Mouse (Mus musculus): Measurements from ENCODE around the gene Med11. TPM values are rescaled to one million over a fixed set of nuclear protein-coding genes. Genes with fewer than 3 reads are reported as not detected.

Med11 gene
- total RNA-seq, 1 experiment from 2014 or later = 37.7 TPM

- ATAC-seq (replicated peaks; ENCODE audit: insufficient number of reproducible peaks, low FRiP score, low TSS enrichment, poor library complexity, severe bottlenecking) = no peak
Measured at GRCm38 (mm10) chr11:70487816-70488215, 36.1 kb downstream of the Med11 start.

- no peak for ATAC-seq (replicated peaks; ENCODE audit: insufficient number of reproducible peaks, low FRiP score, low TSS enrichment, poor library complexity, severe bottlenecking)
Measured at GRCm38 (mm10) chr11:70489138-70489537, 37.4 kb downstream of the Med11 start.

GRCm38 (mm10) chr11:70489684-70490083 is 38.0 kb downstream of the Med11 start:
- peak; percentile 92 for ATAC-seq (replicated peaks; ENCODE audit: insufficient number of reproducible peaks, low FRiP score, low TSS enrichment, poor library complexity, severe bottlenecking)

GRCm38 (mm10) chr11:70499566-70500475 is 48.1 kb downstream of the Med11 start:
- ATAC-seq (replicated peaks; ENCODE audit: insufficient number of reproducible peaks, low FRiP score, low TSS enrichment, poor library complexity, severe bottlenecking) = no peak

- no peak for ATAC-seq (replicated peaks; ENCODE audit: insufficient number of reproducible peaks, low FRiP score, low TSS enrichment, poor library complexity, severe bottlenecking)
Measured at GRCm38 (mm10) chr11:70500476-70500812, 48.7 kb downstream of the Med11 start.

GRCm38 (mm10) chr11:70502018-70502417 is 50.3 kb downstream of the Med11 start:
- no peak for ATAC-seq (replicated peaks; ENCODE audit: insufficient number of reproducible peaks, low FRiP score, low TSS enrichment, poor library complexity, severe bottlenecking)

Other genes starting within 250 kb of the Med11 start
- gene Slc16a11, start 239.2 kb upstream of the Med11 start, total RNA-seq (2017) = not detected in 3 replicates
- gene Slc16a13, start 230.9 kb upstream of the Med11 start, total RNA-seq (2017) = 1.9 to 11.0 TPM (median 3.1 TPM) in 3 replicates
- not detected in 3 replicates for gene Bcl6b, start 222.1 kb upstream of the Med11 start, total RNA-seq (2017)
- gene 0610010K14Rik, start 214.0 kb upstream of the Med11 start, total RNA-seq (2017) = 8.1 to 28.1 TPM (median 18.3 TPM) in 3 replicates
- gene Gm21988, start 212.1 kb upstream of the Med11 start, total RNA-seq (2017) = 3.3 to 5.8 TPM in 2 of 3 replicates, not detected in the other
- gene Rnasek, start 212.1 kb upstream of the Med11 start, total RNA-seq (2017) = 17.5 to 31.1 TPM (median 23.2 TPM) in 3 replicates
- gene Alox12, start 196.6 kb upstream of the Med11 start, total RNA-seq (2017) = 0.85 to 26.1 TPM (median 1.6 TPM) in 3 replicates
- 2.5 TPM in 1 of 3 replicates, not detected in the others for gene Alox12e, start 129.3 kb upstream of the Med11 start, total RNA-seq (2017)
- gene Alox15, start 99.9 kb upstream of the Med11 start, total RNA-seq (2017) = 1.6 to 43.2 TPM (median 41.4 TPM) in 3 replicates
- gene Pelp1, start 41.9 kb upstream of the Med11 start, total RNA-seq (2017) = 1.6 to 4.9 TPM (median 2.1 TPM) in 3 replicates
- gene Arrb2, start 19.3 kb upstream of the Med11 start, total RNA-seq (2017) = 94.2 to 148 TPM (median 113 TPM) in 3 replicates
- 0.21 TPM in 1 of 3 replicates, not detected in the others for gene Zmynd15, start 7.5 kb downstream of the Med11 start, total RNA-seq (2017)
- 1.6 to 3.5 TPM (median 2.8 TPM) in 3 replicates for gene Cxcl16, start 8.1 kb downstream of the Med11 start, total RNA-seq (2017)
- not detected in 3 replicates for gene Tm4sf5, start 53.3 kb downstream of the Med11 start, total RNA-seq (2017)
- not detected in 3 replicates for gene Vmo1, start 62.7 kb downstream of the Med11 start, total RNA-seq (2017)
- not detected in 3 replicates for gene Gltpd2, start 67.3 kb downstream of the Med11 start, total RNA-seq (2017)
- 181 to 224 TPM (median 209 TPM) in 3 replicates for gene Psmb6, start 73.4 kb downstream of the Med11 start, total RNA-seq (2017)
- gene Gm40193, start 81.0 kb downstream of the Med11 start, total RNA-seq (2017) = not detected in 3 replicates
- 5.1 to 22.0 TPM (median 11.1 TPM) in 3 replicates for gene Pld2, start 88.1 kb downstream of the Med11 start, total RNA-seq (2017)
- 50.8 to 81.3 TPM (median 55.8 TPM) in 3 replicates for gene Mink1, start 111.0 kb downstream of the Med11 start, total RNA-seq (2017)
- gene 4930544D05Rik, start 163.9 kb downstream of the Med11 start, total RNA-seq (2017) = not detected in 3 replicates
- gene Chrne, start 167.3 kb downstream of the Med11 start, total RNA-seq (2017) = 2.1 to 17.4 TPM (median 5.5 TPM) in 3 replicates
- 0.57 to 3.3 TPM in 2 of 3 replicates, not detected in the other for gene Gp1ba, start 187.2 kb downstream of the Med11 start, total RNA-seq (2017)
- gene Rnf167, start 195.3 kb downstream of the Med11 start, total RNA-seq (2017) = 89.4 to 129 TPM (median 90.9 TPM) in 3 replicates
- 41.1 to 62.6 TPM (median 43.5 TPM) in 3 replicates for gene Slc25a11, start 195.6 kb downstream of the Med11 start, total RNA-seq (2017)
- 527 to 871 TPM (median 568 TPM) in 3 replicates for gene Pfn1, start 202.7 kb downstream of the Med11 start, total RNA-seq (2017)
- gene Eno3, start 205.3 kb downstream of the Med11 start, total RNA-seq (2017) = 236 to 452 TPM (median 414 TPM) in 3 replicates
- gene Spag7, start 217.5 kb downstream of the Med11 start, total RNA-seq (2017) = 49.1 to 78.2 TPM (median 76.7 TPM) in 3 replicates
- 8.9 to 20.6 TPM (median 15.7 TPM) in 3 replicates for gene Camta2, start 236.2 kb downstream of the Med11 start, total RNA-seq (2017)
- 0.53 TPM in 1 of 3 replicates, not detected in the others for gene Inca1, start 248.2 kb downstream of the Med11 start, total RNA-seq (2017)
- gene Kif1c, start 248.6 kb downstream of the Med11 start, total RNA-seq (2017) = 27.3 to 30.6 TPM (median 30.3 TPM) in 3 replicates